Mouse (Mus musculus): ENCODE measurements at regions not wholly inside any gene's neighbourhood (a gene's known extent, or its start where the extent isn't known, plus 50 kb on each side); places are given as distances from the start of the nearest gene placed in this dataset.

- H3K36me3 ChIP-seq: no peaks in the 10 kb centered on the region
- H3K27me3 ChIP-seq (replicated peaks): no peaks in the 10 kb centered on the region
- no peak for ATAC-seq (ENCODE audit: insufficient number of reproducible peaks, low FRiP score)
- no peak overlapping the region for H3K4me2 ChIP-seq
- H3K4me1 ChIP-seq (replicated peaks): no peaks in the 10 kb centered on the region
- H3K9me3 ChIP-seq (replicated peaks): no peaks in the 10 kb centered on the region
- H3K4me3 ChIP-seq: no peak overlapping the region
- no peak overlapping the region for H3K27ac ChIP-seq (ENCODE audit: poor library complexity, severe bottlenecking)
- no peak overlapping the region for H3K9ac ChIP-seq
- 79% methylated on average over 6 of the region's 6 CpGs for WGBS
Measured at GRCm38 (mm10) chr7:72836457-72836985, 530.1 kb upstream of the Mctp2 start.

DNA sequence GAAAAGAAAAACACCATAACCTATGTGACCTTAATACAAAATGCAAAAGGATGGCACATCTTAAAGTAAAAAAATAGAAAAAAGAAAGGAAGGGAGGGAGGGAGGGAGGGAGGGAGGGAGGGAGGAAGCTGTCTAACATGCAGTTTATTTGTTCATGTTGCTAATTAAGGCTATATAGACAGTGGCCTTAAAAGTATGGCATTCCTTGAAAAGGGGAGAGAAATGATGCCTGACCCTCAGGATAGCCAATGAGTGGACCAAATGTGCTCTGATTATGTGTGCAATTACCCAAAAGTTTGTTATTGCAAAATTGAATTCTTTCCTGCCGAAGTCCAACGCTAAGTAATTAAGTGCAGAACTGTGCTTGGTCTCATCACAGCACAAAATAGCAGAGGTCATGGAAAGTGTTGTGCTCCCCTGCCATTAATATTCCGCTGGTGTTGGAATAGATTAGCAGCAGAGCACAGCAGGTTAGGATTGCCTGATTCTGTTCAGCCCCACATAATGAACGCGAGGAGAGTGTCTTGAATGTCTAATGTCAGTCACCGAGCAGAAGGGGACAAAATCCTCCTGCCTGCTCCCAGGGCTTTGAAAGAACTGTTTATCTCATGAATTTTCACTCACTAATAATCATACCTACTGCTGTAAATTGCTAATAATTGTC is 531.7 kb upstream of the Mctp2 start:
- no peak overlapping the region for H3K4me3 ChIP-seq
- H3K4me1 ChIP-seq (replicated peaks): no peaks in the 10 kb centered on the region
- no peaks in the 10 kb centered on the region for H3K36me3 ChIP-seq
- H3K27me3 ChIP-seq (replicated peaks): no peaks in the 10 kb centered on the region
- H3K4me2 ChIP-seq: no peak overlapping the region
- H3K9me3 ChIP-seq (replicated peaks): no peaks in the 10 kb centered on the region
- no peak for ATAC-seq (ENCODE audit: insufficient number of reproducible peaks, low FRiP score)
- 77% methylated on average over 6 of the region's 6 CpGs for WGBS
- H3K27ac ChIP-seq (ENCODE audit: poor library complexity, severe bottlenecking): no peak overlapping the region
- no peak overlapping the region for H3K9ac ChIP-seq

- no peaks in the 10 kb centered on the region for H3K9me3 ChIP-seq (replicated peaks)
- H3K4me3 ChIP-seq: no peak overlapping the region
- no peak overlapping the region for H3K4me2 ChIP-seq
- ATAC-seq (ENCODE audit: insufficient number of reproducible peaks, low FRiP score): no peak
- 85% methylated on average over 1 of the region's 1 CpGs for WGBS
- H3K9ac ChIP-seq: no peak overlapping the region
- H3K27me3 ChIP-seq (replicated peaks): no peaks in the 10 kb centered on the region
- H3K36me3 ChIP-seq: no peaks in the 10 kb centered on the region
- no peak overlapping the region for H3K27ac ChIP-seq (ENCODE audit: poor library complexity, severe bottlenecking)
- H3K4me1 ChIP-seq (replicated peaks): no peaks in the 10 kb centered on the region
Measured at GRCm38 (mm10) chr7:72851346-72851745, 524.0 kb upstream of the Rgma start.

DNA sequence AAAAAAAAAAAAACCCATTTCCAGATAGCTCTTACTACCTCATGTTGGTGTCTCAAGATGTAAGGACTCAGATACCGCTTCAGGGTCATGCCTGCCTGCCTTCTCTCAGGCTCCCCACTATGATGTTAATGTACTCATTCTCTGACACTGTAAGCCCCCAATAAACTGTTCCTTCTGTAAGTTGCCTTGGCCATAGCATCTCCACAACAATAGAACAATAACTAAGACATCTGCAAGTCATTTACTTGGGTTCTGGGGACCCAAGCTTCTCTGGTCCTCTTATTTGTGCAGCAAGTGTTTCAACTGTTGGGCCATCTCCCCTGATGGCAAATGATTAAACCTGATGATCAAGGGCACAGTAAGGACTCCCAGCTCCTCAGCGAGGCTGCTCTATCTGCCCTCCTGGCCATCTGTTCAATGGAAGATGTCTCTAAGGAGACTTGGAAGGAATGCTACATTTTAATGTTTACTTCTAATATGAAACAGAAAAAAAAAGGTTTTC is 520.8 kb upstream of the Rgma start:
- no peak for ATAC-seq (ENCODE audit: insufficient number of reproducible peaks, low FRiP score)
- no peaks in the 10 kb centered on the region for H3K4me1 ChIP-seq (replicated peaks)
- H3K9me3 ChIP-seq (replicated peaks): no peaks in the 10 kb centered on the region
- no peak overlapping the region for H3K9ac ChIP-seq
- H3K27me3 ChIP-seq (replicated peaks): no peaks in the 10 kb centered on the region
- no peaks in the 10 kb centered on the region for H3K36me3 ChIP-seq
- no peak overlapping the region for H3K4me3 ChIP-seq
- H3K4me2 ChIP-seq: no peak overlapping the region
- 77% methylated on average over 2 of the region's 2 CpGs for WGBS
- H3K27ac ChIP-seq (ENCODE audit: poor library complexity, severe bottlenecking): no peak overlapping the region

DNA sequence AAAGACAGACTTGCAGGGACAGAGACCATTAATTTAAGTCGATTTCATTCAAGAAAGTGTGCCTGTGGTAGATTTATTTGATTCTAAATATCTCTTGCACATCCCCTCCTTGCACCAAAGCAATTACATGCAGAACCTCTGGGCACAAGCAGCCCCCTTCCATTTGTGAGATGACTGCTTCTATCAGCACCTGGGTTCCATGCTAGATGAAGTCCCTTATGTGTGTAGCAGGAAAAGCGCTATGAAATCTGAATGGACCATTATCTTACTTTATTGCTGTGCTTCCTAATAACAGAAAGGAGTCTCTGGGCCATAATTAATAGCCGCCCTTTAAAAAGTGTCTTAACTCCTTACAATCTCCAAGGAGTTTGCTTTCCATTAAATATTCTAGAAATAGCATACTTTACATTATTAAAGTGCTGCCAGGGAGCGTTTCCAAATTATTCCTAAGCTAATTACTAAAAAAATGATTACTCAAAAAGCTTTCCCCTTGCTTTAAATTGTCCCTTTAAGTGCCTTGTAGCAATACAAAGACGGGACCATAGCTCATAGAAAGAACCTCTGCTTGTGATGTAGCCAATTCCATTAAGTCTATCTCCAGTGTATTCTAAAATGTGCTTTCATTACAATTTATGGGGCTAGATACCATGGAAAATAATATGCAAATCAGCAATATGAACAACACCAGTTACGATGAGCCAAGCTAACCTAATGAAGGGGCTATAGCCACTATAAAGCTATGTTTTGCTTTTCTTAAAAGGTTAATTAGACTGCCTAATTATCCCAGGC is 508.1 kb upstream of the Rgma start:
- no peak overlapping the region for H3K9ac ChIP-seq
- no peak for ATAC-seq (ENCODE audit: insufficient number of reproducible peaks, low FRiP score)
- no peak overlapping the region for H3K4me3 ChIP-seq
- H3K27ac ChIP-seq (ENCODE audit: poor library complexity, severe bottlenecking): no peak overlapping the region
- WGBS: 68% methylated on average over 6 of the region's 6 CpGs
- peaks cover 5% of the 10 kb centered on the region; the same call in 1 of the 2 replicates for H3K4me1 ChIP-seq (replicated peaks)
- H3K9me3 ChIP-seq (replicated peaks): no peaks in the 10 kb centered on the region
- no peak overlapping the region for H3K4me2 ChIP-seq
- H3K36me3 ChIP-seq: no peaks in the 10 kb centered on the region
- H3K27me3 ChIP-seq (replicated peaks): no peaks in the 10 kb centered on the region

DNA sequence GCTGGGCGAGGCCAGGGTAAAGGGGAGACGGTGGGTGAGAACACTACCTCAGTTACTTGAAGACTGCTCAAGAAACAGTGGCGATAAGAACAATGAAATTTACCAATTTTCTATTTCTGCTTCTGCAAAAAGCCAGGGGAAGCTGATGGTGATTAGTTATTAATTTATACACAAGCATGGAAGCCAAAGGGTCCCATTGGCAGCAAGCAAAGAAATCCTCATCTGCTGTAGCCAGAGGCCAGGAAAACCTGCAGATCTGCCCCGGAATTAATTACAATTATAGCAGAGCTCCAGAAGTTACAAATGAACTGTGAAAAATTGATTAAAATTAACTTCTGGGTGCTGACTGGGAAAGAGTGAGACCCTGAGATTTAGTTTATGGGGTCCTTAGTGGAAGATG is 506.2 kb upstream of the Rgma start:
- no peaks in the 10 kb centered on the region for H3K27me3 ChIP-seq (replicated peaks)
- H3K27ac ChIP-seq (ENCODE audit: poor library complexity, severe bottlenecking): no peak overlapping the region
- no peaks in the 10 kb centered on the region for H3K36me3 ChIP-seq
- no peak for ATAC-seq (ENCODE audit: insufficient number of reproducible peaks, low FRiP score)
- H3K4me2 ChIP-seq: no peak overlapping the region
- peaks cover 5% of the 10 kb centered on the region; the same call in 1 of the 2 replicates for H3K4me1 ChIP-seq (replicated peaks)
- 85% methylated on average over 4 of the region's 4 CpGs for WGBS
- H3K4me3 ChIP-seq: no peak overlapping the region
- no peaks in the 10 kb centered on the region for H3K9me3 ChIP-seq (replicated peaks)
- no peak overlapping the region for H3K9ac ChIP-seq

DNA sequence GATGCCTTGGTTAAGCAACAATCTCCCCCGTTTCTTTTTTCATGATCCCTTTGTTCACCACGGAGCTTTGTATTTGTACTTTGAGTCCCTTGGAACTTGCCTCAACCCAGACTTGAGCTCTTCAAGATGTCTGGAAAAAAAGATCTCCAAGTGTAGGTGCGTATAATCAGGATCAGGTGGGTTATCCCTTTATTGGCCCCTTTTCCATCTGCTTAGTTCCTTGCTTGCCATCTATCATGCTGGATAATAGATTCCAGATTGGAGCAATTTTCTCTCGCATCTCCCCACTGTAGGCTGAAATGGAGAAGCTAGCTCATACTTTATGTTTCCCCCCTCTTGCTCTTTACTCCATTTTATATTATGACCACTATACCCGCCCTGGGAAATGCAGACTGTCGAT is 474.5 kb upstream of the Rgma start:
- Histone ChIP-seq H3K9ac (no peak overlapping the region), H3K9me3 (replicated peaks) (no peaks in the 10 kb centered on the region), H3K27me3 (replicated peaks) (no peaks in the 10 kb centered on the region), H3K27ac (ENCODE audit: poor library complexity, severe bottlenecking) (no peak overlapping the region), H3K4me1 (replicated peaks) (no peaks in the 10 kb centered on the region), H3K36me3 (no peaks in the 10 kb centered on the region), H3K4me3 (no peak overlapping the region), H3K4me2 (no peak overlapping the region)
- WGBS: 67% methylated on average over 6 of the region's 6 CpGs
- no peak for ATAC-seq (ENCODE audit: insufficient number of reproducible peaks, low FRiP score)

DNA sequence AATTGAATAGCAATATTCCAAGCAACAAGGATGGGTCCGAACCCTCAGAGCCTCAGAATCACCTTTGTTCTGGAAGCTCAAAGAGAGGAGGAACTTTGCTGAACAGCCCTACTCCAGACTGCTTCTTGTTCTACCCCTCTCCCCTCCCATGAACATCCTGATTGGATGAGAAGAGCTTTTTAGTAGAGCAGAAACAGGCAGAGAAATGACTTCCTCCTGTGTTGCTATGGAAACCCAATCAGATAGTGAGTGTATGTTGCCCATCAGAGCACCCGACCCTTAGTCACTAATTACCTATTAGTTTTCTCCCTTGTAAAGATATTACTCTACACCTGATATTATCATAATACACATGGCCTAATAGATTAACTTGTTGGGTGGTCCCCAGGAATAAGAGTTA is 469.4 kb upstream of the Rgma start:
- Histone ChIP-seq H3K4me1 (replicated peaks) (no peaks in the 10 kb centered on the region), H3K36me3 (no peaks in the 10 kb centered on the region), H3K9ac (no peak overlapping the region), H3K27ac (ENCODE audit: poor library complexity, severe bottlenecking) (no peak overlapping the region), H3K4me2 (no peak overlapping the region), H3K27me3 (replicated peaks) (0 out of 2 replicates have a peak, but pooled peaks cover 2% of the 10 kb centered on the region), H3K9me3 (replicated peaks) (no peaks in the 10 kb centered on the region), H3K4me3 (no peak overlapping the region)
- 55% methylated on average over 2 of the region's 2 CpGs for WGBS
- no peak for ATAC-seq (ENCODE audit: insufficient number of reproducible peaks, low FRiP score)

GRCm38 (mm10) chr7:72906536-72906935 is 468.8 kb upstream of the Rgma start:
- H3K9ac ChIP-seq: no peak overlapping the region
- H3K27me3 ChIP-seq (replicated peaks): 0 out of 2 replicates have a peak, but pooled peaks cover 4% of the 10 kb centered on the region
- H3K4me1 ChIP-seq (replicated peaks): no peaks in the 10 kb centered on the region
- no peaks in the 10 kb centered on the region for H3K36me3 ChIP-seq
- WGBS: 75% methylated on average over 4 of the region's 4 CpGs
- no peak overlapping the region for H3K4me3 ChIP-seq
- no peak overlapping the region for H3K27ac ChIP-seq (ENCODE audit: poor library complexity, severe bottlenecking)
- no peaks in the 10 kb centered on the region for H3K9me3 ChIP-seq (replicated peaks)
- H3K4me2 ChIP-seq: no peak overlapping the region
- no peak for ATAC-seq (ENCODE audit: insufficient number of reproducible peaks, low FRiP score)

DNA sequence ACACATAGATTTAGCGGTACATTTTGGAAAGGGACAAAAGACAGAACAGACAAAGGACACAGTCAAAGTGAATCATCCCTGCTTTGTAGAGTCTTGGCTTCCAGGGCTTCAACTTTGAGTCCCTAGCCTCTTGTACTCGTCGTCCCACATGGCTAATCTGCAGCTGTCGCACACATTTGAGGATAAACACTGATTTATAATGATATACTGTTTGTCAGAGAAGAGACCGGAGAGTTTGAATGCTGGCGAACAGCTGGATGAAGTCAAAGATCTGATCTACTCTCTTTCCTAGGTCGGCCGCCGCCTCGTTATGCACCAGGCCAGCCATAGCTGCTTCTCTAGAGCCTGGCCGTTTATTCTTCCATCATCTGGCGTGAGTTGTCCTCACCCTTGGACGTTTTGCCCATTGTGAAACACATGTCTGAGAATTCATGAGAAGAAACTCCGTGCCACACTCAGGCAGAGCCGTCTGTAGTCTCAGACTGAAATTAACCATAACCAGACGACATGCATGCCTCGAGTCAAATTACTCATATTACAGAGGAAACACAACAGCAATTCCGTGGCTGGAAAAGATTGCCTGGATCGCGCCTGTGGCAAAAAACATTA is 448.4 kb upstream of the Rgma start:
- Histone ChIP-seq H3K9me3 (replicated peaks) (no peaks in the 10 kb centered on the region), H3K27me3 (replicated peaks) (no peaks in the 10 kb centered on the region), H3K4me1 (replicated peaks) (no peaks in the 10 kb centered on the region), H3K4me3 (no peak overlapping the region), H3K9ac (no peak overlapping the region), H3K4me2 (no peak overlapping the region), H3K27ac (ENCODE audit: poor library complexity, severe bottlenecking) (no peak overlapping the region), H3K36me3 (no peaks in the 10 kb centered on the region)
- no peak for ATAC-seq (ENCODE audit: insufficient number of reproducible peaks, low FRiP score)
- WGBS: 77% methylated on average over 20 of the region's 20 CpGs

DNA sequence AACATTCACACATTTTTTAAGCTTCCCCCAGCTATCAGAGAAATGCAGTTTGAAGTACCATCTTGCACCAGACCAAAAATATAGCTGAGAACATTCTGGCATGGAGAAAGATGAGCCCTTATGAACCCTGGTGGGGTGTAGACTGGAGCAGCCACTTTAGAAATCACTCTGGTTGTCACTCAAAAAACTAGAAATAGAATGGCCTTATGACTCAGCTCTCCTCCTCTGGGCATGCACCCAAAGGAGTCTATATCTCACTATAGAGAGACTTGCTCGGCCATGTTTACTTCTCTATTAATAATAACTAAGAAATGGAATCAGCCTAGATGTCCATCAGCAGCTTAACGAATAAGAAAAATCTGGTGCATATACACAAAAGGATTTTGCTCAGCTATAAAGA is 436.5 kb upstream of the Rgma start:
- no peak for ATAC-seq (ENCODE audit: insufficient number of reproducible peaks, low FRiP score)

More for the DNA sequence above, 436.5 kb upstream of the Rgma start:
- Histone ChIP-seq H3K9ac (no peak overlapping the region), H3K27ac (ENCODE audit: poor library complexity, severe bottlenecking) (no peak overlapping the region), H3K4me3 (no peak overlapping the region), H3K4me1 (replicated peaks) (peaks cover 2% of the 10 kb centered on the region; the same call in 1 of the 2 replicates), H3K9me3 (replicated peaks) (no peaks in the 10 kb centered on the region), H3K36me3 (no peaks in the 10 kb centered on the region), H3K27me3 (replicated peaks) (no peaks in the 10 kb centered on the region), H3K4me2 (no peak overlapping the region)
- WGBS: 53% methylated on average over 2 of the region's 2 CpGs

All from heart, embryonic 12.5 days (tissue).